8 mouse cellular contexts compared by ENCODE assay signal in genomic region chr5:53525305-53526069, GRCm38 (mm10). TPM values are rescaled to one million over a fixed set of nuclear protein-coding genes. Genes with fewer than 3 reads are reported as not detected.
DNase-seq lines count a peak whose midpoint lies in the region; ATAC-seq and TF ChIP-seq lines count a peak whose summit lies in the region.

No protein-coding gene starts in this region.

- no peak overlapping the region for H3K27ac ChIP-seq in cerebellum, adult 2 months (ENCODE audit: insufficient read depth, low read length)
- H3K27ac ChIP-seq in forebrain, embryonic 13.5 days = peak overlapping the region; percentile 44
- no peak overlapping the region for H3K27ac ChIP-seq in neural tube, embryonic 11.5 days (ENCODE audit: low read depth, low read length)

- TF ChIP-seq CTCF in cerebellum, adult 2 months (IDR thresholded peaks at IDR 0.05; ENCODE audit: borderline replicate concordance, insufficient read depth, low read depth, low read length) = no peak

- peak overlapping the region; percentile 36 for H3K4me3 ChIP-seq in cerebellum, adult 2 months (replicated peaks; ENCODE audit: insufficient read depth, low read depth, low read length)
- H3K4me3 ChIP-seq in forebrain, embryonic 13.5 days = peak overlapping the region; percentile 16
- no peak overlapping the region for H3K4me3 ChIP-seq in neural tube, embryonic 11.5 days (ENCODE audit: low read depth, low read length)

- TF ChIP-seq POLR2A in cerebellum, adult 2 months (IDR thresholded peaks at IDR 0.05; ENCODE audit: borderline replicate concordance, insufficient read depth, low read length) = no peak

- no peaks in the 10 kb centered on the region for H3K27me3 ChIP-seq in cerebellum, adult 2 months (ENCODE audit: control insufficient read depth, insufficient read depth, low read length)
- H3K27me3 ChIP-seq in forebrain, embryonic 13.5 days = no peaks in the 10 kb centered on the region
- no peaks in the 10 kb centered on the region for H3K27me3 ChIP-seq in neural tube, embryonic 11.5 days (ENCODE audit: control insufficient read depth, insufficient read depth, low read length)

- intact Hi-C loops in heart, postnatal 25 days (cut with DNase I) = no loop called here

- peak overlapping the region; percentile 45 for H3K4me2 ChIP-seq in forebrain, embryonic 13.5 days
- H3K4me2 ChIP-seq in neural tube, embryonic 11.5 days (ENCODE audit: low read depth) = peak overlapping the region; percentile 28; the same call in 1 of the 2 replicates

- 13% methylated on average over 20 of the region's 20 CpGs for WGBS in cerebellum, adult 2 months
- 19% methylated on average over 20 of the region's 20 CpGs for WGBS in forebrain, embryonic 13.5 days
- WGBS in neural tube, embryonic 11.5 days = 42% methylated on average over 20 of the region's 20 CpGs

- H3K9ac ChIP-seq in forebrain, embryonic 13.5 days = peak overlapping the region; percentile 49
- 0 out of 2 replicates have a peak overlapping the region, but pooled peaks have one; percentile 7 for H3K9ac ChIP-seq in neural tube, embryonic 11.5 days (ENCODE audit: low read length)

- H3K36me3 ChIP-seq in forebrain, embryonic 13.5 days (ENCODE audit: poor library complexity, severe bottlenecking) = no peaks in the 10 kb centered on the region
- H3K36me3 ChIP-seq in neural tube, embryonic 11.5 days (ENCODE audit: control insufficient read depth, insufficient read depth, low read length) = no peaks in the 10 kb centered on the region

- no peaks in the 10 kb centered on the region for H3K9me3 ChIP-seq in forebrain, embryonic 13.5 days (replicated peaks)
- no peaks in the 10 kb centered on the region for H3K9me3 ChIP-seq in neural tube, embryonic 11.5 days (ENCODE audit: control insufficient read depth, low read length)

- H3K4me1 ChIP-seq in cerebellum, adult 2 months (ENCODE audit: control insufficient read depth, insufficient read depth, low read length) = peaks cover 10% of the 10 kb centered on the region
- peaks cover 39% of the 10 kb centered on the region for H3K4me1 ChIP-seq in forebrain, embryonic 13.5 days
- peaks cover 4% of the 10 kb centered on the region; the same call in 1 of the 2 replicates for H3K4me1 ChIP-seq in neural tube, embryonic 11.5 days (ENCODE audit: control insufficient read depth, insufficient read depth, low read length)

- peak; percentile 67 to 78 for DNase-seq in cerebellum, adult 2 months
- peak; percentile 50 to 61 for DNase-seq in layer of hippocampus, postnatal 14 days (ENCODE audit: low spot score in 2 of 2)
- peak; percentile 52 for DNase-seq in neural tube, embryonic 11.5 days (ENCODE audit: low spot score)
- no peak for DNase-seq in T-cell, adult 2 months (ENCODE audit: low spot score)
- DNase-seq in heart, postnatal 25 days (ENCODE audit: low spot score) = no peak
- no peak for DNase-seq in adrenal gland, postnatal 36 days

- peak; percentile 64 for ATAC-seq in forebrain, embryonic 13.5 days
- ATAC-seq in neural tube, embryonic 11.5 days (ENCODE audit: insufficient read depth, low FRiP score, low TSS enrichment) = peak; percentile 76
- ATAC-seq in CD4-positive, CD25-positive, alpha-beta regulatory T cell, adult 4 months = no peak

RNA-seq across cellular contexts. Expression of gene Rbpj, which starts 59.5 kb away (rescaled TPM):
- polyA plus RNA-seq in cerebellum, adult 2 months (2012; rRNA removed) = 19.6 and 22.6 TPM in 2 replicates
- polyA plus RNA-seq in forebrain, embryonic 13.5 days (2015; fragmentation: Nextera tagmentation; extraction: Ambion mirVana) = 48.7 and 48.8 TPM in 2 replicates
- total RNA-seq in layer of hippocampus, postnatal 14 days (2021) = 10 to 100 TPM; 26.9 to 29.3 TPM
- 59.4 and 61.1 TPM in 2 replicates for polyA plus RNA-seq in neural tube, embryonic 11.5 days (2014; fragmentation: Nextera tagmentation; extraction: Ambion mirVana)
- 10 to 100 TPM; 40.3 to 40.5 TPM for polyA plus RNA-seq in CD4-positive, CD25-positive, alpha-beta regulatory T cell, adult 4 months (2017; shearing (Covaris generic))
- 10 to 100 TPM; 23.4 to 32.5 TPM for total RNA-seq in heart, postnatal 25 days (2021)
- 10 to 100 TPM; 39.4 to 44.5 TPM for total RNA-seq in adrenal gland, postnatal 36 days (2021)

Comparison
In these comparisons a context has a peak if more than half of its experiments do, and no peak if none do; other contexts are left out.
1. DNase-seq: peak in cerebellum, adult 2 months (2 of 2), layer of hippocampus, postnatal 14 days (2 of 2) and neural tube, embryonic 11.5 days (single experiment); none in T-cell, adult 2 months (single experiment), heart, postnatal 25 days (single experiment) and adrenal gland, postnatal 36 days (0 of 2).